Mouse (Mus musculus) thymus, adult 2 months (tissue): ENCODE measurements around the gene Mpo.

Experiments used
- CTCF ChIP-seq: fragments of 200-500 bp; IDR thresholded peaks from 2 replicates; pipeline ENCODE4 v1.5.1; 2012; ENCODE audit warnings: mild to moderate bottlenecking, control low read depth, low read length, moderate library complexity, borderline replicate concordance; ENCODE audit not compliant: control insufficient read depth, poor library complexity, insufficient read depth; ENCODE audit errors: extremely low read depth
- POLR2A ChIP-seq: fragments of 200-500 bp; IDR thresholded peaks from 2 replicates; pipeline ENCODE4 v1.6.1; 2012; ENCODE audit warnings: mild to moderate bottlenecking, low read length, control low read depth, moderate library complexity; ENCODE audit not compliant: control insufficient read depth, poor library complexity, insufficient read depth; ENCODE audit errors: extremely low read depth

- TF ChIP-seq CTCF (no peak), POLR2A (no peak)
These were observed 14.9 kb downstream of the Mpo start for GRCm38 (mm10) chr11:87808236-87808635.
